Mouse (Mus musculus) ovary, adult 2 months (tissue): Measurements from ENCODE around the gene Psme3. TPM values are rescaled to one million over a fixed set of nuclear protein-coding genes. Genes with fewer than 3 reads are reported as not detected.

ENCODE experiments used
- polyA plus RNA-seq: library from polyadenylated mRNA; depleted of rRNA; stranded (reverse); fragments of >200 nt; gene quantifications from 2 replicates; pipeline ENCODE4 v1.2.3, GENCODE M21; 2012; rRNA removed

Psme3 gene
- 45.8 and 60.3 TPM in 2 replicates for polyA plus RNA-seq

GRCm38 (mm10) chr11:101315665-101316500 is at the start of gene Psme3:
Psme3 (plus strand) TSS chr11:101316213.

GRCm38 (mm10) chr11:101278223-101279192 is 37.5 kb upstream of the Psme3 start, which contains the start of the genes Cntd1 and Coa3:
Cntd1 (plus strand) TSS chr11:101279012.
Coa3 (minus strand) TSS chr11:101279114.

GRCm38 (mm10) chr11:101302004-101302798 is 13.8 kb upstream of the Psme3 start, which contains the start of gene Becn1:
Becn1 (minus strand) TSS chr11:101302286.

GRCm38 (mm10) chr11:101324763-101325162 is 8.8 kb downstream of the Psme3 start, which contains the start of gene Aoc2:
Aoc2 (plus strand) TSS chr11:101325063.

GRCm38 (mm10) chr11:101330371-101330924 is 14.4 kb downstream of the Psme3 start, which contains the start of gene Aoc3:
Aoc3 (plus strand) TSS chr11:101330605.

GRCm38 (mm10) chr11:101367326-101367935 is 51.4 kb downstream of the Psme3 start, which contains the start of gene G6pc:
G6pc (plus strand) TSS chr11:101367561.

Other genes with a start within 250 kb of the Psme3 start
- 124 and 125 TPM in 2 replicates for gene Naglu, start 246.2 kb upstream of the Psme3 start, polyA plus RNA-seq
- 267 and 378 TPM in 2 replicates for gene Hsd17b1, start 237.8 kb upstream of the Psme3 start, polyA plus RNA-seq
- gene Coasy, start 233.6 kb upstream of the Psme3 start, polyA plus RNA-seq = 122 and 140 TPM in 2 replicates
- gene Mlx, start 228.9 kb upstream of the Psme3 start, polyA plus RNA-seq = 23.9 and 36.2 TPM in 2 replicates
- 1.7 and 2.1 TPM in 2 replicates for gene Psmc3ip, start 220.8 kb upstream of the Psme3 start, polyA plus RNA-seq
- gene Retreg3, start 196.3 kb upstream of the Psme3 start, polyA plus RNA-seq = 59.4 and 75.1 TPM in 2 replicates
- gene Tubg1, start 196.3 kb upstream of the Psme3 start, polyA plus RNA-seq = 11.5 and 16.8 TPM in 2 replicates
- 8.2 and 11.3 TPM in 2 replicates for gene Tubg2, start 160.3 kb upstream of the Psme3 start, polyA plus RNA-seq
- gene Cntnap1, start 145.7 kb upstream of the Psme3 start, polyA plus RNA-seq = 12.6 and 13.4 TPM in 2 replicates
- 89.1 and 109 TPM in 2 replicates for gene Plekhh3, start 144.9 kb upstream of the Psme3 start, polyA plus RNA-seq
- gene Ccr10, start 140.8 kb upstream of the Psme3 start, polyA plus RNA-seq = 0.78 and 0.87 TPM in 2 replicates
- 33.7 and 37.5 TPM in 2 replicates for gene Ezh1, start 89.8 kb upstream of the Psme3 start, polyA plus RNA-seq
- 128 and 138 TPM in 2 replicates for gene Ramp2, start 70.2 kb upstream of the Psme3 start, polyA plus RNA-seq
- gene Vps25, start 62.5 kb upstream of the Psme3 start, polyA plus RNA-seq = 49.4 and 63.9 TPM in 2 replicates
- gene Wnk4, start 55.6 kb upstream of the Psme3 start, polyA plus RNA-seq = 11.7 and 13.1 TPM in 2 replicates
- 0.13 and 0.33 TPM in 2 replicates for gene Cntd1, start 37.2 kb upstream of the Psme3 start, polyA plus RNA-seq
- 236 and 502 TPM in 2 replicates for gene Coa3, start 37.1 kb upstream of the Psme3 start, polyA plus RNA-seq
- gene Becn1, start 13.9 kb upstream of the Psme3 start, polyA plus RNA-seq = 129 and 200 TPM in 2 replicates
- gene Aoc2, start 8.8 kb downstream of the Psme3 start, polyA plus RNA-seq = 9.2 and 10.4 TPM in 2 replicates
- 104 and 107 TPM in 2 replicates for gene Aoc3, start 14.4 kb downstream of the Psme3 start, polyA plus RNA-seq
- 0.10 and 0.18 TPM in 2 replicates for gene G6pc, start 51.3 kb downstream of the Psme3 start, polyA plus RNA-seq
- gene Aarsd1, start 101.4 kb downstream of the Psme3 start, polyA plus RNA-seq = 29.9 and 36.8 TPM in 2 replicates
- gene Gm27029, start 108.6 kb downstream of the Psme3 start, polyA plus RNA-seq = 0.37 and 0.47 TPM in 2 replicates
- gene Rundc1, start 108.9 kb downstream of the Psme3 start, polyA plus RNA-seq = 29.4 TPM in 2 replicates
- 3.0 and 3.7 TPM in 2 replicates for gene Ptges3l, start 109.1 kb downstream of the Psme3 start, polyA plus RNA-seq
- 502 and 570 TPM in 2 replicates for gene Rpl27, start 126.1 kb downstream of the Psme3 start, polyA plus RNA-seq
- gene Ifi35, start 132.2 kb downstream of the Psme3 start, polyA plus RNA-seq = 34.0 and 41.4 TPM in 2 replicates
- 51.3 and 74.9 TPM in 2 replicates for gene Rnd2, start 148.8 kb downstream of the Psme3 start, polyA plus RNA-seq
- gene Vat1, start 150.0 kb downstream of the Psme3 start, polyA plus RNA-seq = 177 and 199 TPM in 2 replicates
- gene Brca1, start 235.7 kb downstream of the Psme3 start, polyA plus RNA-seq = 1.8 and 2.1 TPM in 2 replicates
- gene Nbr1, start 235.9 kb downstream of the Psme3 start, polyA plus RNA-seq = 125 and 130 TPM in 2 replicates